Mouse (Mus musculus): Measurements from ENCODE around the gene Rex2.
"Not testable (repeated sequence)": the region's sequence is repeated elsewhere in the genome, so short reads cannot be mapped to it uniquely, and the experiment has no call there.

The Rex2 gene

GRCm38 (mm10) chr4:147021550-147021949, at the start of gene Rex2:
Rex2 (plus strand) TSS chr4:147021850.
- not testable (repeated sequence) for DNase-seq (ENCODE audit: low read depth)

- not testable (repeated sequence) for DNase-seq (ENCODE audit: low read depth)
These were observed 45.1 kb upstream of the Rex2 start for GRCm38 (mm10) chr4:146976581-146976980.

- not testable (repeated sequence) for DNase-seq (ENCODE audit: low read depth)
These were observed 3.2 kb upstream of the Rex2 start for GRCm38 (mm10) chr4:147018400-147018799.

GRCm38 (mm10) chr4:147026374-147026773, 4.7 kb downstream of the Rex2 start:
- not testable (repeated sequence) for DNase-seq (ENCODE audit: low read depth)

GRCm38 (mm10) chr4:147031308-147032036, 9.8 kb downstream of the Rex2 start:
- not testable (repeated sequence) for DNase-seq (ENCODE audit: low read depth)

- DNase-seq (ENCODE audit: low read depth) = not testable (repeated sequence)
These were observed 42.1 kb downstream of the Rex2 start for GRCm38 (mm10) chr4:147063768-147064167.

- not testable (repeated sequence) for DNase-seq (ENCODE audit: low read depth)
These were observed 44.2 kb downstream of the Rex2 start for GRCm38 (mm10) chr4:147065861-147066260.

- DNase-seq (ENCODE audit: low read depth) = not testable (repeated sequence)
These were observed 44.7 kb downstream of the Rex2 start for GRCm38 (mm10) chr4:147066380-147066779.

GRCm38 (mm10) chr4:147095641-147096040, 74.0 kb downstream of the Rex2 start:
- not testable (repeated sequence) for DNase-seq (ENCODE audit: low read depth)

GRCm38 (mm10) chr4:147101666-147102626, 80.3 kb downstream of the Rex2 start:
- not testable (repeated sequence) for DNase-seq (ENCODE audit: low read depth)

GRCm38 (mm10) chr4:147103814-147104213, 82.2 kb downstream of the Rex2 start:
- not testable (repeated sequence) for DNase-seq (ENCODE audit: low read depth)

All from fibroblast of lung, adult 2 months (primary cell).